Comparison of ENCODE assay signal across 7 mouse cellular contexts in the genomic region with DNA sequence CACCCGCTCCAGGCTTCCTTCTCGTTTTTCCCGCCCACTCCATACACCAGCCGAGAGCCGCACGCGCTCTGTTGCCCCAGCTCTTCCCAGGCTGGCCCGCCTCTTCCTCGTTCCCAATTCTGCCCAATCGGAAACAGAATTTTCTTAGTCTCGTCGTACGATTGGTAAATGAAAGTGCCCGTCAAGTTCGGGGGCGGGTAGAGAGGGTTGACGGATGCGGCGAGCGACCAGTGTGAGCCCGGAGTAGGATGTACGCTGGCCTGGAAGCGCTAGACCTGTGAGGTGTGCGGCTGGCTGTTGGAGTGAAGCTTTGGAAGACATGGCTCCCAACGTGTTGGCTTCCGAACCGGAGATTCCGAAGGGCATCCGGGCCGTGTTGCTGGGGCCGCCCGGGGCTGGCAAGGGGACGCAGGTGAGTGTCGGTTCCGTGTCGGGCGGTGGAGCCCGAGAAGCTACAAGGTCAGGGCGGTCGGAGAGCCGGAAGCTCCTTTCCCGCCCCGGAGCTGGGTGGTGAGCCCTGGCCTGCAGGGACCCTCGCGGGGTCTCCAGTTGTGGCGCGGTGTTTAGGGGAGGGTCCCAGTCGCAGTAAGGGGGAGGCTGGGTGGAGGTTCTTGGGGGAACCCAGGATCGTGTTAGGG. TPM values are rescaled to one million over a fixed set of nuclear protein-coding genes. Genes with fewer than 3 reads are reported as not detected.
DNase-seq lines count a peak whose midpoint lies in the region; ATAC-seq lines count a peak whose summit lies in the region.

No protein-coding gene starts in this region.

- ATAC-seq in intestine, embryonic 16.5 days: peak; percentile 95
- ATAC-seq in midbrain, embryonic 11.5 days (ENCODE audit: low FRiP score): peak; percentile 100

- intact Hi-C loops in left cerebral cortex, postnatal 36 days (cut with DNase I): no loop called here

- peak; percentile 95 for DNase-seq in adrenal gland, adult 8-10 months
- peak; percentile 99 for DNase-seq in embryo, embryonic 9.5 days (ENCODE audit: extremely low spot score)
- DNase-seq in gastrocnemius, postnatal 4 days (ENCODE audit: low spot score in 2 of 2): peak; percentile 84 to 89
- DNase-seq in left cerebral cortex, postnatal 36 days (ENCODE audit: low spot score in 2 of 2): peak; percentile 94 to 97
- peak; percentile 100 for DNase-seq in midbrain, embryonic 11.5 days (ENCODE audit: low spot score, missing footprints)
- peak; percentile 96 for DNase-seq in skeletal muscle tissue, adult 2 months (ENCODE audit: low read depth, low spot score)

- H3K27ac ChIP-seq in intestine, embryonic 16.5 days (ENCODE audit: low read length): peak overlapping the region; percentile 88
- H3K27ac ChIP-seq in midbrain, embryonic 11.5 days (ENCODE audit: low read depth, low read length): no peak overlapping the region

- H3K4me2 ChIP-seq in intestine, embryonic 16.5 days (ENCODE audit: low read depth, low read length): peak overlapping the region; percentile 68
- H3K4me2 ChIP-seq in midbrain, embryonic 11.5 days: peak overlapping the region; percentile 88

- peak overlapping the region; percentile 91 for H3K9ac ChIP-seq in intestine, embryonic 16.5 days (ENCODE audit: low read depth, low read length)
- H3K9ac ChIP-seq in midbrain, embryonic 11.5 days (ENCODE audit: low read length): peak overlapping the region; percentile 83

- peaks cover 29% of the 10 kb centered on the region for H3K4me1 ChIP-seq in intestine, embryonic 16.5 days (ENCODE audit: control insufficient read depth, insufficient read depth, low read length)
- H3K4me1 ChIP-seq in midbrain, embryonic 11.5 days (ENCODE audit: control insufficient read depth, insufficient read depth, low read length): peaks cover 10% of the 10 kb centered on the region

- WGBS in intestine, embryonic 16.5 days: under 1% methylated on average over 49 of the region's 49 CpGs
- under 1% methylated on average over 49 of the region's 49 CpGs for WGBS in midbrain, embryonic 11.5 days

- H3K9me3 ChIP-seq in intestine, embryonic 16.5 days (ENCODE audit: control insufficient read depth, low read length): no peaks in the 10 kb centered on the region
- H3K9me3 ChIP-seq in midbrain, embryonic 11.5 days (ENCODE audit: control insufficient read depth, low read length): no peaks in the 10 kb centered on the region

- no peaks in the 10 kb centered on the region for H3K36me3 ChIP-seq in intestine, embryonic 16.5 days (ENCODE audit: control insufficient read depth, insufficient read depth, low read length)
- no peaks in the 10 kb centered on the region for H3K36me3 ChIP-seq in midbrain, embryonic 11.5 days (ENCODE audit: control insufficient read depth, insufficient read depth, low read length)

- H3K4me3 ChIP-seq in intestine, embryonic 16.5 days (ENCODE audit: low read length): peak overlapping the region; percentile 83
- H3K4me3 ChIP-seq in midbrain, embryonic 11.5 days (ENCODE audit: low read depth, low read length): peak overlapping the region; percentile 81

- H3K27me3 ChIP-seq in intestine, embryonic 16.5 days (replicated peaks; ENCODE audit: control insufficient read depth, insufficient read depth, low read length): no peaks in the 10 kb centered on the region
- no peaks in the 10 kb centered on the region for H3K27me3 ChIP-seq in midbrain, embryonic 11.5 days (ENCODE audit: control insufficient read depth, insufficient read depth, low read length)

RNA-seq across cellular contexts. Expression of gene Ak2, which starts 1.4 kb away (rescaled TPM):
- total RNA-seq in adrenal gland, adult 8-10 months (2022): 10 to 100 TPM; 70.8 to 97.5 (median 88.9) TPM
- 10 to 100 TPM; 58.2 to 67.2 TPM for total RNA-seq in gastrocnemius, postnatal 4 days (2021)
- polyA plus RNA-seq in intestine, embryonic 16.5 days (2015; fragmentation: Nextera tagmentation; extraction: Ambion mirVana): 343 and 356 TPM in 2 replicates
- 10 to 100 TPM; 22.5 to 24.7 TPM for total RNA-seq in left cerebral cortex, postnatal 36 days (2021)
- polyA plus RNA-seq in midbrain, embryonic 11.5 days (2014; fragmentation: Nextera tagmentation; extraction: Ambion mirVana): 131 and 141 TPM in 2 replicates

RNA-seq across cellular contexts. Expression of gene Azin2, which starts 30.9 kb away (rescaled TPM):
- total RNA-seq in adrenal gland, adult 8-10 months (2022): 100 to 1,000 TPM in 1 of 4 experiments, 10 to 100 TPM in 3; 46.0 to 102 (median 75.5) TPM
- 1 to 10 TPM; 7.0 to 7.2 TPM for total RNA-seq in gastrocnemius, postnatal 4 days (2021)
- 11.1 and 12.5 TPM in 2 replicates for polyA plus RNA-seq in intestine, embryonic 16.5 days (2015; fragmentation: Nextera tagmentation; extraction: Ambion mirVana)
- 10 to 100 TPM; 53.8 to 56.6 TPM for total RNA-seq in left cerebral cortex, postnatal 36 days (2021)
- polyA plus RNA-seq in midbrain, embryonic 11.5 days (2014; fragmentation: Nextera tagmentation; extraction: Ambion mirVana): 11.5 and 14.4 TPM in 2 replicates

Comparison
In these comparisons a context has a peak if more than half of its experiments do, and no peak if none do; other contexts are left out.
1. RNA of gene Azin2, which starts 30.9 kb away (total RNA-seq): 46.0 to 102 TPM in adrenal gland, adult 8-10 months and 53.8 to 56.6 TPM in left cerebral cortex, postnatal 36 days; 7.0 to 7.2 TPM in gastrocnemius, postnatal 4 days; every median in the first group is over 4 times any median in the second.
2. Peak in every context shown above with its lines, with median percentiles within 50 percentile points of each other: DNase-seq.